Mouse (Mus musculus) urinary bladder, adult 2 months (tissue): ENCODE data around the gene Zar1. TPM values are rescaled to one million over a fixed set of nuclear protein-coding genes. Genes with fewer than 3 reads are reported as not detected.

Experiments
- polyA plus RNA-seq: library from polyadenylated mRNA; depleted of rRNA; stranded (reverse); fragments of >200 nt; gene quantifications from 2 replicates; pipeline ENCODE4 v1.2.3, GENCODE M21; 2012; rRNA removed

Gene Zar1
- polyA plus RNA-seq, 1 experiment = not detected

Other genes with a start within 250 kb of the Zar1 start
- gene Corin, start 76.8 kb downstream of the Zar1 start, polyA plus RNA-seq = 0.22 and 0.28 TPM in 2 replicates
- 9.6 and 12.9 TPM in 2 replicates for gene Nfxl1, start 21.6 kb downstream of the Zar1 start, polyA plus RNA-seq
- 0.52 and 1.0 TPM in 2 replicates for gene Gm5868, start 6.3 kb upstream of the Zar1 start, polyA plus RNA-seq
- gene Cnga1, start 63.0 kb upstream of the Zar1 start, polyA plus RNA-seq = not detected in 2 replicates
- gene Nipal1, start 66.5 kb upstream of the Zar1 start, polyA plus RNA-seq = 10.3 and 11.8 TPM in 2 replicates
- gene Txk, start 171.5 kb upstream of the Zar1 start, polyA plus RNA-seq = 0.60 and 0.87 TPM in 2 replicates